Mouse (Mus musculus) forelimb bud, embryonic 11.5 days (tissue): ENCODE data around the gene Taf7l.
A peak's percentile ranks its signal among the peaks of the same experiment; 100 is the strongest.

Experiments
- DNase-seq: peaks from one replicate; pipeline ENCODE4 v3.0.0-alpha.2; 2012; ENCODE audit warnings: low read depth, low spot score

The Taf7l gene

DNA sequence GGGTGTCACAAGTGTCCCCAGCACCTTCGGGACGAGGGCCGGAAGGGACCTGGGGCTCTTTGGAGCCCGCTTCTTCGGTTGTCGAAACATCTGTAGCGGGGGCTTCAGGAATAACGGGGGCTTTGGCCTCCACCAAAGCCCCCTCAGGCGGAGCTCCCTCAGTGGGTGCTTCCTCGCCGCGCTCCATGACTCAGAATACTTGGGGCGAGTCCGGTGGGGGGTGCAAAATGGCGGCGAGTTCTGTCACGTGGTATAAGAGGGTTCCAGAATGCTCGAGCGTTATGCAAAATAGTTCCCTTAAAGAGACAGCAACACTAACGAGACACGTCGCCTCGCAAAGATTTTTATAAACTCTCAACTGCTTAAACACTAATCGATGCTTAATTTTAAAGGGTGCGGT, at the start of gene Taf7l:
TSS of gene Taf7l (minus strand) at position 201 of the 400 bp plus-strand sequence.
- no peak for DNase-seq

DNA sequence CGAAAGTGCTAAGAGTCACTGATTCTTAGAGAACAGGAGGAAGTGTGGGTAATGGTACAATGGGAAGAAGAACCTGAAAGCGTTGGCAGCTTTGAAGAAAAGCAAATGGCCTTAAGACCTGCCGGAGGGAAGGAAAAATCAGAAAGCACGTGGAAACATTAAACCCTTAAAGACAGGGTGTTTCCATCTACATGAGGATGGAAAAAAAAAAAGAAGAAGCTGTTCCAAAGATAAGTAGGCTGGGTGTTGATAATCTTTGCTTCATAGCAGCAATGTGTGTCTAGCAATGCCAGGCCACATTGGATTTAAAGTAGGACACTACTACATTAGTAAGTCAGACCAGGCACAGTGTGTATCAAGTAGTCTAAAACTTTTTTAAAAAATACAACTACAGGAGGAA, 49.0 kb upstream of the Taf7l start:
- DNase-seq = no peak

DNA sequence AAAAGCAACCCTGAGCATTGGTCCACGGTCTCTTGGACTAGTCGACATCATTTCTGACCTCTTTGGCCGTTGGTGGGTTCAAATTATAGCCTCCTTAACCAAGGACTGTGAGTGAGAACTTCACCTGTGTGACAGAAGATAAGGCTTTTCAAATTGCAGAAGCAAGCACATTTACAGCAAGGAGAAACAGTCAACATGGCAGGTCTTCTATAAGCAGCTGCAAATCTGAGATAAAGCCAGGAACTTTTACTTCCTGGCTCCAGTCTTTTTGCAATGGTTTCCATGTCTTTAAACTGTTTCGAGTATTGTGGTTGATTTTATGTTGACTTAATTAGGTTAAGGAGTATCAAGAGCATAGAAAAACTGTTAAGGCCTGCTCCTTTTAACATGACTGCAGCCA, 47.5 kb upstream of the Taf7l start:
- no peak for DNase-seq

DNA sequence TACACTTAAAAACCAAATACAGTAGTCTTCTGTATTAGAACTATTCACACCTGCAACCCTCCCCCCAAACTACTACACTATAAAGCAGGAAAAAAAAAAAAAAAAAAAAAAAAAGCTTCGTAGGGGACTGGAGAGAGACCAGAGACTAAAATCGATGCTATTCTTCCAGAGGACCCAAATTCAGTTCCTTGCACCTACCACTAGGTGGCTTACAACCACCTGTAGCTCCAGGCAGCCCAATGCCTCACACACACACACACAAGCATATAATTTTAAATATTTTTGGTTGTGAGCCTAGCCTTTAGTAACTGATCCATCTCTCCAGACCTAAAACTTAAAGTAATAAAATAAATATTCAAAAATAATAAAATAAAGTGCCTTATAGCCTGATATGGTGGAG, 33.2 kb upstream of the Taf7l start:
- DNase-seq = no peak

DNA sequence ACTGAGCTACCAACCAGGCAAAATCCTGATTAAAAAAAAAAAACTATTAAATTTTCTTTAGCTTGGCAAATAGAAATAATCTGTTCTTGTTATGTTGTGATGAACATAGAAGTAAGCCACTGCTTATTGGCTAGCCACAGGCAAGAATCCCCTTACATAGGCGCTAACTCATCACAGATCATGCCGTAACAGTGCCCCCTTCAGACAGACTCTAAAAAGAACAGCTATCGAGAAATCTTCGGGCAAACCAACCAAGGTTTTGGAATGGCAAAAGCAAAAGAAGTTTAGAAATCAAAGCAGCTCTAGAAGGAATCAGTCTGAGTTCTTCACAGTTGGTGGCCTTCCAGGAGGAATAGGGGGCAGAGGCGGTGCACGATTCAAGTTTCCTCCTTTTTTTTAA, 31.7 kb upstream of the Taf7l start:
- no peak for DNase-seq

DNA sequence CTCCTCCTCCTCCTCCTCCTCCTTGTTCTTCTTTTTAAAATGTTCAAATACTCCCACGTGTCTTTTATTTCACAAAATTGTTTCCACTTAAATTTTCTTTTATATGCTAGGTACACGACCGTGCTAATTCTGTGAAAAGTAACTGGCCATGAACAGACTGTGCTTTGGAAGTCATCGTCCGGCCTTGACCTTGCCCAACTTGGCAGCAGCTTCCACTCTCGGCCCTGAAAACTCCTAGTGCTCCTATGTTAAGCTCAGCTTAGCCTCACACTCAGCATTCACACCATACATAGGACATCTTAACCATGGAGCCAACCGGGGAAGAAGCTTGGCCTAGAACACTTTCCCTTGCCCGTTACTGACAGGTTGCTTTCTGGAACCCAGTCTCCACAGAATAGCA, 24.4 kb upstream of the Taf7l start:
- no peak for DNase-seq

DNA sequence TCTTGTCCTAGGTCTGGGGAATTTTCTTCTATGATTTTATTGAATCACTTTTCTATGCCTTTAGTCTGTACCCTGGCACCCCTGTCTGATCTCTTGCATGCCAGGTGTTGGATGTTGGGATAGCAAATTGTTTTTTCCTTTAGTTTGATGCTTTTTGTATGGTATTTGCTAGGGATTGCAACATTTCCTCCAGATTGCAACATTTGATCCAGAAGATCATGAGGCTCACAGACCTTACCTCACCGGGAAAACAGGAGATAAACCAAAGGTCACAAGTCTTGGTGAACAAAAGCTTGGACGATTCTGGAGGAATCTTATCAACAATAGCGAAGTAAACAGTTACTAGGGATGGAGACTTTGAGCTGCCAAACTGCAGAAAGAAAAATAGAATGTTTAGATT, 5.4 kb upstream of the Taf7l start:
- no peak for DNase-seq

DNA sequence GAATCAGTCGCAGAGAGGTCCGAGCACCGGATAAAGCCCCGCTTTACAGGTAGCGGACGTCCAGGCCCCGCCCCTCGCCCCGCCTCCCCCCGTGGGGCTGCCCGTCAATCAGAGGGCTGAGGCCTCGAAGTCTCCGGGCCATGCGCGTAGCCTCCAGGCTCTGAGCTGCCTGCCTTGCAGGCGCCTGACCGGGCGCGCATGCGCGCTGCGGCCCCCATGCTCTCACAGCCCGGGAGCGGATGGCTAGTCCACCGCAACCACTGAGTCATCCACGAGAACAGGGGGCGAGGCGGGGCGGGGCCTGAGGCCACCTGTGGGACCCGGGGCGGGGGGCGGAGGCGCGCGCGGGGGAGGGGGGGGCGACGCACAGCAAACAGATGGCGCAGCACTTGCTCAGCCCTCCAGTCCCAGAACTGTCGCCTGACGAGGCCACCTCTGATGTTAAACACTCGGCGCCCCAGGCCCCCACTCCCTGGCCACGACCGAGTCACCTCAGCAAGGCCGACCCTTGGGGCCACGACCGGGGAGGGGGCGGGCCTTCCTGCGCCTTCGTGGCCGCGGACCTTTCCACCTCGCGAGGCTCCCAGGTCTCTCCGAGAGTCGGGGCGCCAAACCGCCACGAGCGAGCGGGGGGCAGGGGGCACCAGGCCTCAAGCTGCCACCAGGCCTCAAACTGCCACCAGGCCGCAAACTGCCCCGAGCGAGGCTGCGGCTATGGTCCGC, 1.1 kb downstream of the Taf7l start:
- DNase-seq = peak; percentile 29

DNA sequence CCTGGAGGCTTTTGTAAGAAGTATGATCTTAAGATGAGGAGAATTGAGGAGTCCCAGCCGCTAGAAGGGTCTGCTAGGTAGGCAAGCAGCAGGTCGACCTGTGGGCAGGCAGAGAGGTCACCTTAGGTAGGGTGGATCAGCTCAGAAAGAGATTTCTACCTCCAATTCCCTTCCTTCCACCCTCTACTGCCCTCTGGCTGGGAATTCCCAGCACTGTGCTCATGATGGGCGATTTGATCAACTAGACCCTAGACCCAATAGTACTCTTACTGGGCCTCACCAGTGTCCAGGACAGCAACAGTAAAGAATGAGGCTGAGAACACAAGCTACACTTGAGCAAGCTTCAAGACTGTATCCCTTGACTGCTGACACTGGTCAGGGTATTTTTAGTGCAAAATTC, 49.0 kb downstream of the Taf7l start:
- DNase-seq = no peak

DNA sequence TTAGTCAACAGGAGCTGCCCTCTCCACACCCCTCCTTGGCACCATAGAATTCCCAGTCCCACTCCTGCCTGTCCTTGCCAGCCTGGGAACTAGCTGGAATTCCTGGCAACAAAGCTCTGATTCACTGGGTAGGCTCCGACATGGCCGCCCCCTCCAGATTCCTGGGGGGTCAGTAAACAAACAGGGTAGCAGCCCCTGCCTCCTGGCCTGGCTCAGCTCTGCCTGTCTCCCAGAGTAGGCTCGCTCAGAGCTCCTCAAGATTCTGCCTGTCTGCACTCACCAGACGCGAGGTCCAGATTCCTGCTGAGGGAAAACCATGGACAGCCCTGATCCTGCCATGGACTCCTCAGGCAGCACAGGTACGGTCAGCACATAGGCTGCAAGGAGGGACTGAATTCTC, 49.5 kb downstream of the Taf7l start:
- DNase-seq = no peak

DNA sequence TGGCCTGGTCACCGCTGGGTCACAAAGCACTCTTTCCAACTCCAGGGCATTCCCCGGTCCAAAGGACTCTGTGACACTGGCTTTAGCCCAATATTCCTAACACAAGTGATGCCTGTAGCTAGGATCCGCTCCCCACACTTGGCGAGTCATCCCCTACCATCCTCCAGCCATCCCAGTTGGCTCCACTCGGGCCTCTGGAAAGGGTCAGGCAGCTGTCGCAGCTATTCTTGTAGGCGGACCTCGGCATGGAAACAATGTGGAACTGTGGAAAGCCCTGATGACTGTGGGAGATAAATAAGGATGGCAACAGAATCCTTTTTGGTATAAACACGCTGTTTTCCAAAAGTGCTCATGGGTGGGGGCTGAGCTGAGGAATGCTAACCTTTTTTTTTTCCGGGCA, 50.5 kb downstream of the Taf7l start:
- no peak for DNase-seq

DNA sequence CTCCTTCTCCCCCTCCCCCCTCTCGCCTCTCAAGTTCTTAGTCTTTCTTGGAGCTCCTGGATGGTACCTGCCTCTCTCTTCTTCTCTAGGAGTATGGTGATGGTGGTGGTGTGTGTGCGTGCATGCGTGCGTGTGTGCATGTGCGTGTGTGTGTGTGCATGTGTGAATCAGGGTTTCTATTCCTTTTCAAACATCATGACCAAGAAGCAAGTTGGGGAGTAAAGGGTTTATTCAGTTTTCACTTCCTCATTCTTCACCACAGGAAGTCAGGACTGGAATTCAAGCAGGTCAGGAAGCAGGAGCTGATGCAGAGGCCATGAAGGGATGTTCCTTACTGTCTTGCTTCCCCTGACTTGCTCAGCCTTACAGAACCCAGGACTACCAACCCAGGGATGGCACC, 52.0 kb downstream of the Taf7l start:
- no peak for DNase-seq

DNA sequence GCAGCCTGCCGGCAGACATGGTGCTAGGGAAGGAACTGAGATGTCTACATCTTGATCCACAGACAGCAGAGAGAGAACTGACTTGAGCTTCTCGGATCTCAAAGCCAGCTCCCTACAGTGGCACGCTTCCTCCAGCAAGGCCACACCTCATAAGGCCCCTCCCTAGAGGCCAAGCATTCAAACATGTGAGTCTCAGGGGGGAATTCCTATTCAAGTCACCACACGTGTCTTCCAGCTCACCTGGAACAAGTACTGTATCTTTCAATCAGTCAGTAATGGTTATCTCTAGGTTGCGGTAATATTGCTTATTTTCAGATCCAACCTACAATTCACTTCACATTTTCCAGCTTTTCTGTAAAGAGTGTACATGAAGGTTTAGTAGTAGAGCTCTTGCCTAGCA, 56.2 kb downstream of the Taf7l start:
- DNase-seq = no peak

DNA sequence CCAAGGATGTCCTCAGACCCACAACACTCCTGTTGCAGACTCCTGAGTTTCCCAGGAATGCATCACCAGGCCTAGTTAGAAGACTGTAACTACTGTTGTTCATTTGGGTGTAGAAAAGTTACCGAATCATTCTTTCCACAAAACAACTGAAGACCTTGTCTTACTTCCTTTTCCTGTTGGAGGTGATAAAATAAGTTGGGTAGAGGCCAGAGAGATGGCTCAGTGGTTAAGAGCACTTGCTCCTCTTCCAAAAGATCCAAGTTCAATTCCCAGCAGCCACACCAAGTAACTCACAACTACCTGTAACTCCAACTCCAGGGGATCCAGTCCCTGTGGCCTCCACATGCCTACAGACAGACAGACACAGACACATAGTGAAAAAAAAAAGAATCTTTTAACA, 64.2 kb downstream of the Taf7l start:
- DNase-seq = no peak
